Mouse (Mus musculus) adipocyte (in vitro differentiated cells): ENCODE data around the gene Nptn.

Experiments used
- DNase-seq: peaks from one replicate; pipeline ENCODE4 v3.0.0-alpha.2; 2016; ENCODE audit warnings: low spot score

Nptn gene

DNA sequence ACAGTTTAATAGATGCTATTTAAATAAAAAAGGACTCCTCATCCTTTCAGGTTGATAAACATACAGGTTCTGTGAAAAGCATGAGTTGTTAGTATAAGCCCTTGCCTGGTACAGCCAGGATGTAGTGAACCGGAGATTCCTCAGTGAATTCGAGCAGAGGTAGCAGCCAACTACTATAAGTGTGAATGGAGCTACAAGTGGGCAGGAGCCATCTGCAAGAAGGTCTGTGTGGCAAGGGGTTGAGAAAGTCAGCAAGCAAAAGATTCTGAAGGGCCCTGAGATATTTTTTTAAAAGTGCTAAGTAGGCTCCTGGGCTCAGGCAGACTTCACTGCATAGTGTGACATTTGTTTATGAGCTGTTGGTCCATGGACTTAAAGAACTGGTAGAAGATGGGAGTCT, 74.8 kb downstream of the Nptn start:
- DNase-seq, result no peak

DNA sequence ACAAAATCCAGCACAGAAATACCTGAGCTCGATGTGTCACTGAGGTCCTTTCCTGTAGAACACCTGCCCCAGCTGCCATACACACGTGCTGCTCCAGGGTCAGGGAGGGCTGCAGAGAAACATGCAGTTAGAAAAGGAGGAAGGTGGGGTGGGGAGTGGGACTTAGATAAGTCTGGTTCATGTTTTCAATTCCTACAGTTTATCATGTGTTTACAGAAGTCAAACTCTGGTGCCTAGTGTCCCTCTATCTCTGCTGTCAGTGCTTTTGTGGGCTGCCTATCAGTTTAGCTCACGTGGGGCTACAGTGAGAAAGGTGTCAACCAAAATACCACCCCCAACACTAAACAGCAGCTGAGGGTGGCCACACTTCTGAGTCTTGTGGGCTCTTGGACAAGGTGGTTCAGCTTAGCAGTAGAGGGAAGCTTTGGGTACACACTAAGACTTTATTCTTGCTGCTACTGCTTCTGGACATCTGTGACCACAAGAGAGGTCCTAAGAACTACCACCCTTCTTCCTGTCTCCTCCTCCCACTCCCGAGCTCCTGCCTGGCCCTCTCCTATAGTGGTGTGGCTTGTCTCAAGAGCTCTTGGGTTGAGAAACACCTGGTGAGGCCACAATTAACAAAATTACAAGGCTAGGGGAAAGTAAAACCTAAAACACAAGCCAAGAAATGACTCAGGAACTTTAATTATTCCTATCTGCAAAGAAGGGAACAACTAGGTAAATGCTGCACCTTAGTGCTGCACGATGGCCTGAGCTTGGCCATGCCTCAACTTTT, 75.9 kb downstream of the Nptn start:
- no peak for DNase-seq

DNA sequence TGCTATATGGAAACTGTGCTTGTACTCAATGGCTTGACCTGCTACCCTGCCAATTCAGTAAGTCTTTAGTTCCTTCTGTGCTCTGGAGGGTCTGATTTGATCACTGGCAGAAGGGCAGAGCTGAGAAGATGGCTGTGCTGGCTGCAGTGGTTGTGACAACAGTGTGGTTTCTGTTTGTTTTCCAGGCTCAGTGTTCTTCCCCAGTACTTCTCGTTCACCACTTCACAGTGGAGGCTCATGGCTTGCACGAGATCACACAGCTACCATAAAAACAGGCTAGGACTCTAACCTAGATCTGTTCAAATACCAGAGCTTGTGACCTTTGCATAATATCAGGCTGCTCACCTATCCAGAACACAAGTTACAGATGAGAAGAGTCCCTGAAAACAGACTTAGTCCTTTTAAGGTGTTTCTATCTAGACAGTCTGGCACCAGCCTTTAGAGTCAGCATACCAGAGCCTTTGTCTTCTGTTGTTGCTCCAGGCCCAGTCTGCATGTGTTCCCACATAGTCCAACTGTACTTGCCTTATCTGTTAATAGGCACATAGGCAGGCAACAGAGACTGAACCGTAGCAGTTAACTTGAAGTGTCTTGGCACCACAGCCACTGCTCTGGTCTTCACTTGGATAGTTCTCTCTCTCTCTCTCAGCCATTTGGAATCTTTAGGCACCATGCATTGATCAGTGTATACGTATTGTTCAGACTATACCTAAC, 76.7 kb downstream of the Nptn start:
- DNase-seq, result no peak

DNA sequence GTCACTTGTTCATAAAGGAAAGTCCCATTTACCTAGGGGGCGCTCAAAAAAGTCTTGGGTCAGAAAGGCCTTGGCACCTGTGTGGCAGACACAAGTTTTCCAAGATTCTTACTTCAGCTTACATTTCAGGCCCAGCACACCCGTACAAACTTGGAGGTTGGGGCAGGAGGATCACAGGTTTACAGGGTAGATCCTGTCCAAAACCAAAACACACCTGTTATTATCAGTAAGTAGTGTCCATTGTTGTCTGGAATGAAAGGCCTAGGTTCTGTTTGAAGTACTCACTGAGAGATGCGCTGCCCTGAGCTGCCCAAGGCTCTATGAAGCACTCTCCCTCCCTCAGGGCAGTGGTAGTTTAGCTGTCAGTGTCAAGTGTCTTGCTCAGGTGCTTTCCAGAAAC, 77.3 kb downstream of the Nptn start:
- no peak for DNase-seq

DNA sequence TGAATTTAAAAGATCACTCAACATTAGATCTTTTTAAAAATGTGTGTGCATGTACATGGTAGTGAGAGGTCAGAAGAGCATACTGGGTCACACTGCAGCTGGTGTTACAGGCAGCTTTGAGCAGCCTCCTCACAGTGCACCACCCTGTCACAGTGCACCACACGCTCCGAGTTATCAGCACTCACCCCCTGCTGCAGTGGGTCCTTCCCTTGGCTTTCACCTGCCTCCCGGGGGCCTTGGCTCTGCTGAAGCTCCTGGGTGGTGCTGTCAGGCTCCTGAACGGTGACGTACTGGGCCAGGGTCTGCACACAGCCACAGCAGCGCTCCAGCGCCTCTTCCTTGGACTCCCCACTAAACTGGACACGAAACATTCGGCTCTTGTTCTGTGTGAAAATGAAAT, 77.9 kb downstream of the Nptn start:
- no peak for DNase-seq

DNA sequence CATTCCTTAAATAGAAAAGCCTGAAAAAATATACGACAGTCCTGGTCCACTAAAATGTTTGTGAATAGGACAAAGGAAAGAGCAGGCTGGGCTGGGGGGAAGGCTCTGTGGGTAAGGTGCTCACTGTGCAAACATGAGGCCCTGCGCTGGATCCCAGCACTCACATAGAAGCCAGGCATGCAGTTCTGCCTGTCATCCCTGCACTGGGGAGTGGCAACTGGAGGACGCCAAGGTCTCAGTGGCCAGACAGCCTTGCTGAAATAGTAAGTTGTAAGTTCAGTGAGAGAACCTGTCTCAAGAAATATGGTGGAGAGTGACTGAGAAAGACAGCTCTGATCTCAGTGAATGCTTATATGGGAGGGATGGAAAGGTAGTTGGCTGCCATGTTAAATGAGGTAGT, 78.6 kb downstream of the Nptn start:
- no peak for DNase-seq

DNA sequence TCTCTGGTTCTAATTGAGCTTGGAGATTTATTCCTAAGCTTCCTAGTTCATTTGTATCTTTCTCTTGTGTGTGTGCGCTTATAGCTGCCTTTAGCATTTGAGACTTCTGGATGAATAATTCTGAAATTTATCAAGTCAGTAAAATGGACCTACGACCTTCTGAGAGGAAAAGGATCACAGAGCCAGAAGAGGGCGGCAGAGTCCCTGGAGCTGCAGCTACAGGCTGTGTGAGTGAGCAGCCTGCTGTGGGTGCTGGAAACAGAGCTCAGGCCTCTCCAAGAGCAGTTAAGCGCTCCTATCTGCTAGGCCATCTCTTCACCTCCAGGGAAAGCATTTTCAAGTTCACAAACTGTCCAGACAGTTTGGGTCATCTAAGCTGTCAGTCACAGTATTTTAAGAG, 80.0 kb downstream of the Nptn start:
- DNase-seq, result no peak

DNA sequence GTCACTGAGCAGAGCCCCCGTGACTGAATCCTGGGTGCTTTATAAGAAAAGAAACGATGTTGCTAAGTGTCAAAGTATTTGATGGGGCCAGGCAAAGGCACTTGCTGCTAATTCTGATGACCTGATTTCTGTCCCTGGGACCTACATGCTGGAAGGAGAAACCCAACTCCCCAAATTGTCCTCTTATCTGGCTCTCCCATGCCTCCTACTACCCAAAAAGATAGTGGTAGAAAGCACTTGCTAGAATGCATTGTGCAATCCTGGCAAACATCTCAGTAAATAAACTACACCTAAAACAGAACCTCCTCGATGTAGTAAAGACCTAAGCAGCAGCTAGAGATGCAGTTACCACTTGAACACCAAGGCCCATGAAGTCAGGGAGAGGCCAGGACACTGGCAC, 80.8 kb downstream of the Nptn start:
- no peak for DNase-seq

DNA sequence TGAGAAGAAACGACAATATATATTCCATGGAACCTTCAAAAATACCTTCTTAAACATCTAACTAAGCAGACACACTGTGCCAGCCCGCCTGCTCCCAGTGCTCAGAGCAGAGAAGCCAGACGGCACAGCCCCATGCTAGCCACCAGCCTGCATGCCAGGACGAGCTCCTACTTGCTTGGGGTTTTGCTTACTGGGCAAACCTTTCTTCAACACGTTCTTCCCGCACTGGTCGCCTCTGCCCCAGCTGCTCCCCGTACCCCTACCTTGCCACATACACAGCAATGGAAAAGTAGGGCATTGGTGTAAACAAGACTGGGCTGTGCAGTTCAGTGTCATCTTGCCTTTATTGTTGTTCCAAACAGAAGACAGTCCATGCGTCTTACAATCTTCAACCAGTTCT, 83.5 kb downstream of the Nptn start:
- no peak for DNase-seq

DNA sequence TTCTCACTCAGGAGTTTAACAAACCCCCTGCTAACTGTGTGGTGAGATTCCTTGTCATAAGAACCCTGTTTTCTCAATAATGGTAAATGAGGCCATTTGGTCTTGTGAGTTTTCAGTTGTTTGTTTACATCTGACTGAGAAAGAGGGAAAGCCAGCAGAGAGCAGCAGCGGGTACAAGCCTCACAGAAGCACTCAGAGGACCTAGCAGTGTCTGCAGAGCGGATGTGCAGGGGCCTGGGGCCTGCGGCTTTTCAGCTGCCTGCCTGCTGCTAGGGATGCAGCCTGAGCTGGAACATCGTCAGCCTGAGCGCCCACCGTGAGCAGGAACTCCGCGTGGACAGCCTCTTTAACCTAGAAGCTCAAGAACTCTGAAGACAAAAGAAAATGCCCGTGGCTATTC, 84.2 kb downstream of the Nptn start:
- no peak for DNase-seq

DNA sequence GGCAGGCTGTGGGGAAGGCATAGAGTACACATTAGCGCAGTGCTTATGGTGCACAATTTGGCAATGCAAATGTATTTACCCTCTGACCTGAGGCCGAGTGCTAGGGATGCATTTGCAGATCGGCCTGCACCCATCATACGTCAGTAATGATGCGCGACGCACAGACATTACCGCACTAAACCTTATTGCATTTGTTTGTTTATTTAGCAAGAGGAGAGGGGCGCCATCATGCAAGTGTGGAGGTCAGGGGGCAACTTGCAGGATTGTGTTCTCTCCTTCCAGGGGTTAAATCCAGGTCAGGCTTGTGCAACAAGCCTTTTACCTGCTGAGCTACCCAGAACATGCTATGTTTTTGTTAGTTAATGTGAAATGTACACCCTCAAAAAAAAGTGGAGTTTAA, 85.2 kb downstream of the Nptn start:
- no peak for DNase-seq

DNA sequence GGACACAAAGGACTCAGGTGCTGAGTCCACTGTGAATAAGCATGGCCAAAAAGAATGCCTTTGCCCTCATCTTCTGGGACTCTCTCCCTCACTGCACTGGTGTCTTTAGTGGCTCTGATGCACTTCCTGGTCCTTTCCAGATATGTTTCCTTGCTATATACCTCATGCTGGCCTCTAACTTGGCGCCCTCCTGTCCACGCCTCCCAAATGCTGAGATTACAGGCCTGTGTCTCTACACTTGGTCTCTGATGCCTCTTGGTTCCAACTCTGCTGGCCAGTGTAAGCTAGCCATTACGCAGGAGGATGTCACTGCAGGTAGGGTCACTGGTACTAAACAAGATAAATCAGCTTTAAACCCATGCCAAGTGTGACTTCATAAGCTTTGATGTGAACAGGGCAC, 86.1 kb downstream of the Nptn start:
- DNase-seq, result no peak

DNA sequence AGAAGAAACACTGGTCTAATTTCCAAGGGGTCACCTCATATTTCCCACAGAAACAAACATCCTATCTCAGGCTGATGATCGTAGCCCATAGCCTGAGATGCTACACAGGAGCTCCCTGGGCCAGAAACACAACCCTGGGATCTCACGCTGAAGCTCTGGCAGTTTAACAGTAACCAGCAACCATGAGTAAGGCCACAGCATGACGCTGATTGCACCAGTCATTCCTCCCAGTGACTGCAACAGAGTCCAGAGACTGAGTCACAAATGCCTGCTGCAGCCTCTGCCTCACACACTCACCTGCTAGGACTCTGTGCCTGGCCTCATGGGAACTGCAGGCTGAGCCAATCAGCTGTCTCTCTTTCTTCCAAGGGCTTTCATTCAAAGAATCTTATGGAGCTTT, 87.0 kb downstream of the Nptn start:
- DNase-seq, result peak; percentile 17

DNA sequence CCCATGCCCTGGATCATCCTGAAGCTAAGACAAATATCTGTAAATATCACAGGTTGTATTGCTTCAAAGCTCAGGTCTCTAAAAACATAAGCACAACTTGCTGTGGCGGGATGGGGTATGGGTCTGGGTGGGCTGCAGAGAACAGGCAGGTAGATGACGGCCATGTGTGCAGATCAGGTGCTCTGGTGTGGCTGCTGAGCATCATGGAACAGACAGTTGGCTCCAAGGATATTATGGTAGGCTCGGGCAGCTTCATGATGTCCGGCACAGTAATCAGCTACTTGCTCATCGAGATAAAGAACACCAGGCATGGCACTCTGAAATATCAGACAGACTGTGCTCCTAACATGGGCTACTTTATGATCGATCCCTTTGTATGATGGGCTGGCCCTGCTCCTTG, 87.8 kb downstream of the Nptn start:
- no peak for DNase-seq

DNA sequence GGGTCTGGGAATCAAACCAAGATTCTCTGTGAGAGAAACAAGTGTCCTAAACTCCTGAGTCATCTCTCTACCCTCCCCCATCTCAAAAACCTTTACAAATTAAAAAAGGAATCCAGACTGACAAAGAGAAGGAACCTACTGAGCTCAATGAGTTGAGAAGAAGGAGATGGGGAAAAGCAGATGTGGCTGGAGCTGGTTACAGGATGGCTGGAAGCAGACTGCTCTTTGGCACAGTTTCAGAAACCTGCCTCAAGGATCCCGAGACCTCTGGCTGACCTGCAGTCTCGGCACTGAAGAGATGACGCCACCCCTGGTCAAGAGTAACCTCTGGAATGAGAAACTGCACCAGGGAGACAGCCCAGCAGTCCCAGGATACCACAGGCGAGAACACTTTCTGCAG, 90.4 kb downstream of the Nptn start:
- DNase-seq, result peak; percentile 69

DNA sequence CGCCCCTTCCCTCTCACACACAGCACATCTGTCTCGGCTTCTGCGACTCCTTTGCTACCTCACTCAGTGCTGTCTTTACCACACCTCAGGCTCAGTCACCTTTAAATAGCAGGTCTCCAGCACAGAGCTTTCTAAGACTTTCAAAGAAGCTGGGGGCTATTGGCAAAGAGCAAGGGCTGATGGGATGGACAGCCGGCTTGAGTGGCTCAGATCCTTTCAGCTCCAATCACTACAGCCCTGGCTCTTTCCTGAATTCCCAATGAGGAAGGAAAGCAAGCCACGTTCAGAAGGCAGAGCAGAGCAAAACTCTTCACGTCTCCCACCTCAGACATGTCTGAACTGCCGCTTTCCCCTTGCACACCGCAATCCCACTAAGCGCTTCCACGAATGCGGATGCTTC, 92.7 kb downstream of the Nptn start:
- no peak for DNase-seq

DNA sequence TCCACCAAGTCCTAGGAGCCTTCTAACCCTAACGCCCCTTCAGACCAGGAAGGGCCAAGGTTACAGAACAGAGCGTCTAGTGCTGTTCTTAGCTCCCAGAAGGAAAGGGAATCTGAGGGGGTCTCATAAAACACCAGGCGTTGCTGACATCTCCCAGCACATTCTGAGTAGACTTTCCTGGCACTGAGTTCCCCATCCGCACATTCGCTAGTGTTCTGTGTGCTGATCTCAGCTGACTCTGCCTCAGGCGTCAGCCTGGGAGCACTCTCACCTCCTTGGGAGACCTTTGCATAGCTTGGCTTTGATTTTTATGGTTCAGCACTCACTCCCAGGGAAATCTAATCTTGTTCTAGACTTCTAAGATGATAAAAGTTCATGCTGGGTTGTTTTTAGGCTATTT, 93.3 kb downstream of the Nptn start:
- no peak for DNase-seq

DNA sequence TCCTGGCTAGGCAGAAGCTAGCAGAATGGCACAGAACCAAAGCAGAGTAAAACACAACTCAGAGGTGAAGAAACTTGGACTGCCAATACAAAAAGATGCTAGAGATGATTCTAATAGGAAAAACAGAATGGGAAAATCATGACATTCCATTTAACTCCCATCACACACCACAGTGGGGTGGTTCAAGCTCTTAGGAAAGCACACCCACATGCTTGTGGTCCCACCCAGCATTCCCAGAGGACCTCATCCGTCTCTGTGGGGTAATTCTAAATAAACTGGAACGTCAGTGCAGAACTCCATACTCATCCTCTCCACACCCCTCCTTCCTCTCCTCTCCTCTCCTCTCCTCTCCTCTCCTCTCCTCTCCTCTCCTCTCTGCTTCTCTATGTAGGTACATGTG, 99.4 kb downstream of the Nptn start:
- no peak for DNase-seq

DNA sequence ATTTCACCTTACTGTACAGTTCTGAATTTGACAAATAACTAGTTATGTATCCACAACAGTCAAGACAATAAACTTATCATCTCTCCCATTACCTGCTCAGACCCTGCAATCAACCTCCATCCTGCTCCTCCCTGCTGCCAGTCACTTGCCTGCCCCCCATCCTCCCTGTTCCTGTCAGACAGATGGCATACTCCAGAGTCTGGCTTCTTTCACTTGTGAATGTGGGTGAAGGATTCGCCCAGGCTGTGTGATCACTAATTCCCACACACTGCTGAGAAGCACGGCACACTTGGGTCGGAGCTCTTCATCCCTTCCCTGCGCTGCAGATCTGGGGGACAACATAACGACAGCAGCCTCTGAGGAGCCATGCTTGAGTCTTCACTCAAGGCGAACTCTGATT, 100.1 kb downstream of the Nptn start:
- DNase-seq, result no peak

DNA sequence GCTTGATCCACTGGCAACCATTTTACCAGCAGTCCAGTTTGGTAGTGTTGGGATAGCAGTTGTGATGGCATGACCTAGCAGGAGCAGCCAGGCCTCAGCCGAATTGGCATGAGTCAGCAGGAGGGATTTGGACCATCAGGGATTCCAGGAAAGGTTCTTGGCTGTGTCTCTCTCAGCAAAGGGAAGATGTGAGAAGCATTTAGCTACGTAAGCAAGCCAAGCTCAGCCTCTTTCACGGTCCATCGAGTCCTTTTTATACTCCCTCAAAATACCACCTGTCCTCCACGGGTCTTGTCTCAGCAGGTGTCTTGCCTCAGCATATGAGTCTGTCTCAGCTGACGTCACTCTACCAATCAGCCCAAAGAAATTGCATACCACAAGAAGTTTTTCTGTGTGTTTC, 101.3 kb downstream of the Nptn start:
- DNase-seq, result no peak

DNA sequence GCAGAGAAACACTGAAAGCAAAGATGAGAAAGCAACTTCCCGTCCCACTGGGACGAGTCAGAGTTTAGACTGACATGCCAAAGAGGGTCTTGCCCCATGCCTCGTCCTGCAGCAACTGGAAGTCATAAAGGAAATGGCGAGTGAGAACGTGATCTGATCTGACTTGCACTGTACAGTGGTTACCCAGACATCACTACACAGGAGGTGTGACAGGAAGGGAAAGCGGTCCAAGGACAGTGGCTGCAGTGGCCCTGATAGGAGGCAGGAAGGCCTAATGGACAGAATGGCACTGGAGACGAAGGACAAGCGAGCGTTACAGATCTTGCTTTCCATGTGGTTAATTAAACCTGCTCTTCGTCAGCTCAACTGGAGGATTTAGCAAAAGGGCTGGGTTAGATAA, 103.2 kb downstream of the Nptn start:
- DNase-seq, result no peak

DNA sequence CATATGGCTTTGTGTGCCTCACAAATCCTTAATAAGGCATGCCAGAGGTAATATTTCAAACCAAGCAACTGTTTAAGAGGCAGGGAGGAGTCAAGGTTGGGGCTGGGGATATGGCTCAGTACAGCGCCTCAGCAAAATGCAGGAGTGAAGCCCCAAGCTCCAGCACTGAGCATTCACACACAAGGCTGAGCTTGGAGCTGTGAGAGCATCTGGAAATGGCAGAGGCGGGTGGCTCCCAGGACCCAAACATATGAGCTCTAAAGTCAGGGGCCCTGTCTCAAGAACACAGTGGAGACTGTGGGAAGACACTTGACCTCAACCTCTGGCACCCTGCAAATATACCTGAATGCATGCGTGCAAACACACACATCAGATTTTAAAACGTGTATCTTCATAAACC, 106.0 kb downstream of the Nptn start:
- no peak for DNase-seq

DNA sequence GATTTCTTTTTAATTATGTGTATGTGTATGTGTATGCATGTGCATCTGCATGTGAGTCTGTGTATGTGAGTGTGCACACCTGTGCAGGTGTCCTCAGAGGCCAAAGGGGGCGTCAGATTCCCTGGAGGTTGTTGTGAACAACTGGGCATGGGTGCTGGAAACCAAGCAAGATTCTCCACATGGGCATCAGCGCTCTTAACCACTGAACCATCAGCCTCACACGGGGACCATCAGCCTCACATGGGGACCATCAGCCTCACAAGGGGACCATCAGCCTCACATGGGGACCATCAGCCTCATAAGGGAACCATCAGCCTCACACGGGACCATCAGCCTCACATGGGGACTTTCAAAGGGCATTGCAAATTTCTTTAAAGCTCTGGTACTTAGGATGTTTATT, 108.7 kb downstream of the Nptn start:
- no peak for DNase-seq

DNA sequence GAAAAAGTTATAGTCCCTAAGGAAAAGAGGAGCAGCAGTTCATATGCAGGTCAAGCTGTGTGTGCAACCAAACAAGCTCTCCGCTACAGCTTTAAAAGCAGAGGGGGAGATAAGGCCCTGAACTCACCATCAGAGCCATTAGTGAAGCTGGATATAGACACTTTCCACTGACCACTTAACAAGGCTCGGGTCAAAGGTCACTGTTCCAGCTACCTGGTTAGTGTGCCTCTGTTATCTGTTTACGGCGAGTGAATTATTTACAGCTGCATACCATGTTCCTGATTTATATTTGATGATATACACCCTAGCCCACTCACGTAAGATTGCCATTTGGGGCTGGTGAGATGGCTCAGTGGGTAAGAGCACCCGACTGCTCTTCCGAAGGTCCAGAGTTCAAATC, 109.4 kb downstream of the Nptn start:
- no peak for DNase-seq
